Mouse (Mus musculus): ENCODE measurements around the gene Utp6. TPM values are rescaled to one million over a fixed set of nuclear protein-coding genes. Genes with fewer than 3 reads are reported as not detected.
A peak's percentile ranks its signal among the peaks of the same experiment; 100 is the strongest.

Gene Utp6
- total and polyA plus RNA-seq, 3 experiments: 78.8 to 148 (median 117) TPM

GRCm38 (mm10) chr11:79967752-79968151 lies 5.6 kb upstream of the Utp6 start:
- Histone ChIP-seq H3K9me3 (replicated peaks; ENCODE audit: low read length) (no peaks in the 10 kb centered on the region), H3K79me2 (replicated peaks; ENCODE audit: control insufficient read depth, extremely low read depth, insufficient read depth, poor library complexity, severe bottlenecking) (no peaks in the 10 kb centered on the region), H3K4me2 (ENCODE audit: insufficient read depth, low read depth, poor library complexity, severe bottlenecking) (peak overlapping the region; percentile 100), H3K4me3 (replicated peaks in 1 of 3; ENCODE audit: low read depth in 2 of 3, low read length in 2 of 3, poor library complexity in 1 of 3) (peak overlapping the region; percentile 29 to 54 (median 32)), H3K9ac (ENCODE audit: insufficient read depth, low read depth) (peak overlapping the region; percentile 73), H3K27me3 (replicated peaks) (peaks cover 2% of the 10 kb centered on the region), H3K27ac (ENCODE audit: insufficient read depth, low read depth) (no peak overlapping the region), H3K4me1 (ENCODE audit: control insufficient read depth in 1 of 2, insufficient read depth in 2 of 2) (peaks cover 0 to 16% of the 10 kb centered on the region in 2 experiments; a peak in 2 of 4 replicates), H3K36me3 (replicated peaks in 1 of 2; ENCODE audit: control insufficient read depth in 1 of 2, insufficient read depth in 1 of 2, low read length in 1 of 2) (no peaks in the 10 kb centered on the region)
- DNase-seq (ENCODE audit: extremely low read depth): peak; percentile 54
- TF ChIP-seq BHLHE40 (IDR thresholded peaks at IDR 0.05; ENCODE audit: low read depth, low read length) (peak; percentile 63; the same call in 1 of the 2 replicates), TBP (conservative IDR thresholded peaks at IDR 0.05; ENCODE audit: low read depth, low read length) (peak; percentile 50; the same call in 1 of the 2 replicates), MXI1 (IDR thresholded peaks at IDR 0.05; ENCODE audit: low read depth, low read length) (peak; percentile 71; the same call in 1 of the 2 replicates), USF1 (IDR thresholded peaks at IDR 0.05; ENCODE audit: low read depth, low read length) (peak; percentile 36), CHD2 (IDR thresholded peaks at IDR 0.05; ENCODE audit: low read length) (no peak), MAFK (IDR thresholded peaks at IDR 0.05; ENCODE audit: insufficient replicate concordance, low read length) (no peak), HCFC1 (IDR thresholded peaks at IDR 0.05; ENCODE audit: low read depth, low read length) (peak; percentile 28; the same call in 1 of the 2 replicates), MEF2A (IDR thresholded peaks at IDR 0.05; ENCODE audit: borderline replicate concordance, low read depth, low read length) (peak; percentile 42; the same call in 1 of the 2 replicates), POLR2AphosphoS2 (IDR thresholded peaks at IDR 0.05; ENCODE audit: low read depth, low read length) (no peak), MAZ (IDR thresholded peaks at IDR 0.05; ENCODE audit: low read depth, low read length) (peak; percentile 63; the same call in 1 of the 2 replicates), POLR2A (IDR thresholded peaks at IDR 0.05; ENCODE audit: low read depth, low read length) (peak; percentile 59), MAX (IDR thresholded peaks at IDR 0.05; ENCODE audit: low read length) (0 out of 2 replicates have a peak, but pooled peaks have one; percentile 21), RAD21 (IDR thresholded peaks at IDR 0.05; ENCODE audit: low read depth, low read length) (no peak), ELF1 (IDR thresholded peaks at IDR 0.05; ENCODE audit: low read depth, low read length) (peak; percentile 57; the same call in 1 of the 2 replicates), TCF12 (IDR thresholded peaks at IDR 0.05; ENCODE audit: low read depth, low read length) (peak; percentile 63; the same call in 1 of the 2 replicates), KAT2A (IDR thresholded peaks at IDR 0.05; ENCODE audit: insufficient replicate concordance, low read length) (no peak), EP300 (IDR thresholded peaks at IDR 0.05; ENCODE audit: low read length) (peak; percentile 41; the same call in 1 of the 2 replicates), UBTF (IDR thresholded peaks at IDR 0.05; ENCODE audit: low read depth, low read length) (0 out of 2 replicates have a peak, but pooled peaks have one; percentile 46), SIN3A (IDR thresholded peaks at IDR 0.05; ENCODE audit: low read length) (peak; percentile 88), NELFE (IDR thresholded peaks at IDR 0.05; ENCODE audit: low read depth, low read length) (peak; percentile 56), JUND (conservative IDR thresholded peaks at IDR 0.05; ENCODE audit: low read depth, low read length) (peak; percentile 22; the same call in 1 of the 2 replicates), ETS1 (conservative IDR thresholded peaks at IDR 0.05; ENCODE audit: low read depth, low read length) (peak; percentile 90), IRF4 (IDR thresholded peaks at IDR 0.05; ENCODE audit: low read depth, low read length) (peak; percentile 43; the same call in 1 of the 2 replicates), USF2 (conservative IDR thresholded peaks at IDR 0.05; ENCODE audit: low read depth, low read length) (peak; percentile 25)
- dilution Hi-C loops (cut with MboI; ENCODE audit: extremely low pct_ligation_motif_present, extremely low pct_unique_long_range_greater_than_20kb, low sequenced_read_pairs) (no loop called here), in situ Hi-C loops (cut with MboI; ENCODE audit: low pct_ligation_motif_present, low pct_unique_long_range_greater_than_20kb, low sequenced_read_pairs) (no loop called here)
